Mouse (Mus musculus): Measurements from ENCODE around the gene Lrp10.
A peak's percentile ranks its signal among the peaks of the same experiment; 100 is the strongest.

Lrp10 gene

GRCm38 (mm10) chr14:54475941-54476844 is 12.3 kb downstream of the Lrp10 start, which contains the start of gene Rem2:
TSS of gene Rem2 (plus strand) at chr14:54476100.
- peak; percentile 68 for DNase-seq (ENCODE audit: inconsistent ontology term)

- DNase-seq (ENCODE audit: inconsistent ontology term): no peak
Measured at GRCm38 (mm10) chr14:54477172-54477909, 13.4 kb downstream of the Lrp10 start.

- peak; percentile 26 for DNase-seq (ENCODE audit: inconsistent ontology term)
Measured at GRCm38 (mm10) chr14:54479451-54479920, 15.5 kb downstream of the Lrp10 start.

- DNase-seq (ENCODE audit: inconsistent ontology term): no peak
Measured at GRCm38 (mm10) chr14:54480673-54481072, 16.7 kb downstream of the Lrp10 start.

- DNase-seq (ENCODE audit: inconsistent ontology term): peak; percentile 26
Measured at GRCm38 (mm10) chr14:54481402-54481801, 17.5 kb downstream of the Lrp10 start.

DNA sequence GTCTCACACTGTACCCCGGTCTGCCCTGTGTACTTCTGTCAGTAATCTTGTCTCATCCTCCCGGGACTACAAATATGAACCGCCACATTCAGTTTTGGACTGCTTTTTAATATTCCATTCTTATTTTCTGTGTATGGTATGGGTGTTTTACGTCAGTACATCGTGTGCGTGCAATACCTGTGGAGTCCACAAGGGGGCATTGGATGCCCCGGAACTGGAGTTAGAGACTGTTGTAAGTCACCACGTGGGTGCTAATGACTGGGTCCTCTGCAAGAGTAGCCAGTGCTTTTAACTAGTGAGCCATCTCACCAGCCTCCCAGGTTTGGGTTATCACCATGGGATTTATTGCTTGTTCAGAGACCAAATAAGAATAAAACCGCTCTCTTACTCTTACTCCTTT is 18.6 kb downstream of the Lrp10 start:
- no peak for DNase-seq (ENCODE audit: inconsistent ontology term)

GRCm38 (mm10) chr14:54485899-54486298 is 22.0 kb downstream of the Lrp10 start:
- DNase-seq (ENCODE audit: inconsistent ontology term): no peak

DNA sequence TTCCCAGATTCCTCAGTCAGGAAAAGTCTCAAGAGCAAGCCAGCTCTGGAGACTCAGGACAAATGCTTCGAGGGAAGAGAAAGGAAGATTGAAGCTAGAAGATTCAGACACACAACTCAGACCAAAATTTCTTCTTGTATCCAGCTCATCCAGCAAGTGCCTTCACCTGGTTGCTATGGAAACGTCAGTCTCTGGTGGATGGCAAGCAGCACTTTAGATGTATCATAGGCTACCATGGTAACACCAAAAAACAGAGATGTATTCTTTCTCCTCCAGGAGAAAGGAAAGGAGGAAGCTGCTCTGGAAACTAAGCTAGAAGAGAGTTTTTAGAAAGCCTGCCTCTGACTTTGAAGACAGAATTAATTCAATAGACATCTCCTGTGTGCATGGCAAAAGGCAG is 23.8 kb downstream of the Lrp10 start:
- DNase-seq (ENCODE audit: inconsistent ontology term): no peak

DNA sequence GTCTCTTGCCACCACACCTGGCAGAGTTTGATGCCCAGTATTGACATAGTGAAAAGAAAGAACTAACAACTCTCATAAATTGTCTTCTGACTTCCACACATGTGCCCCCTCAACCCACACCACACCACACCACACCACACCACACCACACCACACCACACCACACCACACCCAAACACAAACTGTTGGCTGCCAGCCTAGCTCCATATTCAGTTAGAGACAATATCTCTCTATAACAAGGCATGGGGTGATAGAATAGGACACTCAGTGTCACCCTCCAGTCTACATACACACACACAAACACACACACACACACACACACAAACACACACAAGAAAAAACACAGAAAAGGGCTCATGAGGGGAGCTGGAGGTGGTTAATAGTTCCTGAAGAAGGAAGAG is 24.4 kb downstream of the Lrp10 start:
- no peak for DNase-seq (ENCODE audit: inconsistent ontology term)

GRCm38 (mm10) chr14:54492345-54493131 is 28.6 kb downstream of the Lrp10 start:
- no peak for DNase-seq (ENCODE audit: inconsistent ontology term)

- no peak for DNase-seq (ENCODE audit: inconsistent ontology term)
Measured at GRCm38 (mm10) chr14:54493236-54493635, 29.3 kb downstream of the Lrp10 start.

DNA sequence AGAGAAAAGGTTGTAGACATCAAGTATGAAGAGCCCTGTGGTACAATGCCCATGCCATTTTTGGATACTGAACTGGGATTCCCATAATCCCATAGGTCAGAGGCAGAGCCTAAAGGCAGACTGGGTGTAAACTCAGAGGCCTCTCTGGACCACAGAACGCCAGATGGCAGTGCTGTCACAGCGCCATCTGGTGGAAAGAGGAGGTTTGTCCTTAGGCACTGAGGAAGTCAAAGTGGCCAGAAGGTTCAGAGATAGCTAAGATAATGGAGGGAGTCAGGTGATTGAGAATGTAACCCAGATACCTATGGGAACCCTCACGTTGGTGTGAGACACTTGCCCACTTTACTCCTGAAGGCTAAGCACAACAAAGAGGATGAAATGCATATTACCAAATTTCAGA is 30.3 kb downstream of the Lrp10 start:
- DNase-seq (ENCODE audit: inconsistent ontology term): peak; percentile 17

GRCm38 (mm10) chr14:54496706-54497105 is 32.8 kb downstream of the Lrp10 start:
- DNase-seq (ENCODE audit: inconsistent ontology term): no peak

GRCm38 (mm10) chr14:54499330-54499729 is 35.4 kb downstream of the Lrp10 start:
- no peak for DNase-seq (ENCODE audit: inconsistent ontology term)

- peak; percentile 38 for DNase-seq (ENCODE audit: inconsistent ontology term)
Measured at GRCm38 (mm10) chr14:54501365-54501764, 37.4 kb downstream of the Lrp10 start.

- DNase-seq (ENCODE audit: inconsistent ontology term): no peak
Measured at GRCm38 (mm10) chr14:54503092-54503491, 39.2 kb downstream of the Lrp10 start.

DNA sequence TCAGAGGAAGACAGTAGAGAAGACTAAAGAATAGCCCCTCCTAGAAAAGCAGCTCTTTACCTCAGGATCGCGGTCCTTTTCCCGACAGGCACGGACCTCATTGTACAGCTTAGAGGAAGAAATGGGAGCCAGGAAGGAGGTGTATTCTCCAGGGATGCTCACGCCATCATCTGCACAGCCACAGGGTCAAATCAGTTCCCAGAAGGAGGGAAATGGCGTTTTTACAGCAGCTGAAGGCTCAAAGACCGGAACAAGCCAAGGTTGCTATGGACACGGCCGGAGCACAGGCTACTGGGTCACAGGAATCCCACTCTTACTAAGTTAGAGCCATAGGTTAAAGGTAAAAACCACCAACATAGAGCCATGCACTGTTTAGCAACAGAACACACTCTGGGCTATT is 45.8 kb downstream of the Lrp10 start:
- no peak for DNase-seq (ENCODE audit: inconsistent ontology term)

GRCm38 (mm10) chr14:54516710-54517310 is 52.9 kb downstream of the Lrp10 start:
- DNase-seq (ENCODE audit: inconsistent ontology term): no peak

Data from Muller cell, postnatal 12 days (primary cell).